Mouse (Mus musculus) lung, adult 2 months (tissue): ENCODE measurements around the gene Jup.

Experiments
- CTCF ChIP-seq: fragments of 200-500 bp; IDR thresholded peaks from 2 replicates; pipeline ENCODE4 v1.5.1; 2011; ENCODE audit warnings: mild to moderate bottlenecking, low read length, control low read depth; ENCODE audit not compliant: insufficient read depth
- POLR2A ChIP-seq: fragments of 200-500 bp; IDR thresholded peaks from 2 replicates; pipeline ENCODE4 v1.6.1; 2011; ENCODE audit warnings: low read depth, mild to moderate bottlenecking, control low read depth, low read length, borderline replicate concordance; ENCODE audit errors: extremely low read depth

GRCm38 (mm10) chr11:100397600-100398389 is at the start of gene Jup:
- TF ChIP-seq CTCF: no peak
- TF ChIP-seq POLR2A: peak; percentile 99
